Mouse (Mus musculus): ENCODE data around the gene Hsd11b2. TPM values are rescaled to one million over a fixed set of nuclear protein-coding genes. Genes with fewer than 3 reads are reported as not detected.

The Hsd11b2 gene
- 0.08 TPM in 1 of 2 replicates, not detected in the other for polyA plus RNA-seq (2012; rRNA removed)

- peak; percentile 43 to 47 for DNase-seq
- H3K27me3 ChIP-seq (ENCODE audit: control insufficient read depth, insufficient read depth, low read length), result no peaks in the 10 kb centered on the region
- H3K4me3 ChIP-seq (replicated peaks; ENCODE audit: insufficient read depth, low read depth, low read length), result peak within 1 kb of the TSS; percentile 6
- WGBS, result 1% methylated on average over 67 of the region's 68 CpGs
- H3K4me1 ChIP-seq (ENCODE audit: control insufficient read depth, insufficient read depth, low read length), result peaks cover 5% of the 10 kb centered on the region; the same call in 1 of the 2 replicates
- TF ChIP-seq POLR2A (IDR thresholded peaks at IDR 0.05; ENCODE audit: borderline replicate concordance, insufficient read depth, low read length), result no peak
- no peak for TF ChIP-seq CTCF (IDR thresholded peaks at IDR 0.05; ENCODE audit: borderline replicate concordance, insufficient read depth, low read depth, low read length)
- no peak within 1 kb of the TSS for H3K27ac ChIP-seq (ENCODE audit: insufficient read depth, low read length)
These were observed at the start of gene Hsd11b2 for GRCm38 (mm10) chr8:105518436-105519313. Gene Hsd11b2, plus strand, starts transcription at chr8:105518755.

GRCm38 (mm10) chr8:105469041-105469695, 49.4 kb upstream of the Hsd11b2 start:
- WGBS, result 5% methylated on average over 6 of the region's 6 CpGs
- H3K4me1 ChIP-seq (ENCODE audit: control insufficient read depth, insufficient read depth, low read length), result peaks cover 55% of the 10 kb centered on the region
- DNase-seq, result peak; percentile 74 to 77
- H3K27ac ChIP-seq (ENCODE audit: insufficient read depth, low read length), result peak overlapping the region; percentile 90
- H3K4me3 ChIP-seq (replicated peaks; ENCODE audit: insufficient read depth, low read depth, low read length), result peak overlapping the region; percentile 90
- TF ChIP-seq CTCF (IDR thresholded peaks at IDR 0.05; ENCODE audit: borderline replicate concordance, insufficient read depth, low read depth, low read length), result no peak
- TF ChIP-seq POLR2A (IDR thresholded peaks at IDR 0.05; ENCODE audit: borderline replicate concordance, insufficient read depth, low read length), result peak; percentile 41; the same call in 1 of the 2 replicates
- no peaks in the 10 kb centered on the region for H3K27me3 ChIP-seq (ENCODE audit: control insufficient read depth, insufficient read depth, low read length)

GRCm38 (mm10) chr8:105469816-105470215, 48.7 kb upstream of the Hsd11b2 start:
- peaks cover 49% of the 10 kb centered on the region for H3K4me1 ChIP-seq (ENCODE audit: control insufficient read depth, insufficient read depth, low read length)
- 13% methylated on average over 5 of the region's 5 CpGs for WGBS
- TF ChIP-seq POLR2A (IDR thresholded peaks at IDR 0.05; ENCODE audit: borderline replicate concordance, insufficient read depth, low read length) (no peak), CTCF (IDR thresholded peaks at IDR 0.05; ENCODE audit: borderline replicate concordance, insufficient read depth, low read depth, low read length) (no peak)

GRCm38 (mm10) chr8:105470262-105470661, 48.3 kb upstream of the Hsd11b2 start:
- WGBS, result 22% methylated on average over 5 of the region's 5 CpGs
- DNase-seq, result peak in 1 of 2 experiments; percentile 40
- TF ChIP-seq CTCF (IDR thresholded peaks at IDR 0.05; ENCODE audit: borderline replicate concordance, insufficient read depth, low read depth, low read length) (no peak), POLR2A (IDR thresholded peaks at IDR 0.05; ENCODE audit: borderline replicate concordance, insufficient read depth, low read length) (no peak)
- Histone ChIP-seq H3K27me3 (ENCODE audit: control insufficient read depth, insufficient read depth, low read length) (no peaks in the 10 kb centered on the region), H3K4me3 (replicated peaks; ENCODE audit: insufficient read depth, low read depth, low read length) (peak overlapping the region; percentile 90), H3K4me1 (ENCODE audit: control insufficient read depth, insufficient read depth, low read length) (peaks cover 45% of the 10 kb centered on the region), H3K27ac (ENCODE audit: insufficient read depth, low read length) (peak overlapping the region; percentile 90)

More at GRCm38 (mm10) chr8:105469816-105470215, 48.7 kb upstream of the Hsd11b2 start:
- H3K4me3 ChIP-seq (replicated peaks; ENCODE audit: insufficient read depth, low read depth, low read length), result peak overlapping the region; percentile 90
- no peak for DNase-seq
- H3K27me3 ChIP-seq (ENCODE audit: control insufficient read depth, insufficient read depth, low read length), result no peaks in the 10 kb centered on the region
- peak overlapping the region; percentile 90 for H3K27ac ChIP-seq (ENCODE audit: insufficient read depth, low read length)

GRCm38 (mm10) chr8:105470681-105471313, 47.8 kb upstream of the Hsd11b2 start:
- no peak for DNase-seq
- Histone ChIP-seq H3K4me3 (replicated peaks; ENCODE audit: insufficient read depth, low read depth, low read length) (peak overlapping the region; percentile 90), H3K27ac (ENCODE audit: insufficient read depth, low read length) (peak overlapping the region; percentile 90), H3K4me1 (ENCODE audit: control insufficient read depth, insufficient read depth, low read length) (peaks cover 39% of the 10 kb centered on the region), H3K27me3 (ENCODE audit: control insufficient read depth, insufficient read depth, low read length) (no peaks in the 10 kb centered on the region)
- WGBS, result 9% methylated on average over 11 of the region's 11 CpGs
- TF ChIP-seq CTCF (IDR thresholded peaks at IDR 0.05; ENCODE audit: borderline replicate concordance, insufficient read depth, low read depth, low read length), result peak; percentile 34; the same call in 1 of the 2 replicates
- no peak for TF ChIP-seq POLR2A (IDR thresholded peaks at IDR 0.05; ENCODE audit: borderline replicate concordance, insufficient read depth, low read length)

- Histone ChIP-seq H3K27me3 (ENCODE audit: control insufficient read depth, insufficient read depth, low read length) (no peaks in the 10 kb centered on the region), H3K4me1 (ENCODE audit: control insufficient read depth, insufficient read depth, low read length) (peaks cover 33% of the 10 kb centered on the region), H3K27ac (ENCODE audit: insufficient read depth, low read length) (peak within 1 kb of the TSS; percentile 90), H3K4me3 (replicated peaks; ENCODE audit: insufficient read depth, low read depth, low read length) (peak within 1 kb of the TSS; percentile 90)
- TF ChIP-seq POLR2A (IDR thresholded peaks at IDR 0.05; ENCODE audit: borderline replicate concordance, insufficient read depth, low read length) (peak; percentile 86; the same call in 1 of the 2 replicates), CTCF (IDR thresholded peaks at IDR 0.05; ENCODE audit: borderline replicate concordance, insufficient read depth, low read depth, low read length) (peak; percentile 32; the same call in 1 of the 2 replicates)
- 12% methylated on average over 25 of the region's 25 CpGs for WGBS
- DNase-seq, result peak; percentile 93
These were observed 47.1 kb upstream of the Hsd11b2 start, which contains the start of gene Tppp3 for GRCm38 (mm10) chr8:105471314-105472015. Gene Tppp3, minus strand, starts transcription at chr8:105471526.

All from cerebellum, adult 2 months (tissue).